Mouse (Mus musculus) WW6 (cell line): Measurements from ENCODE around the gene Pnmt.
"Not testable (repeated sequence)": the region's sequence is repeated elsewhere in the genome, so short reads cannot be mapped to it uniquely, and the experiment has no call there.

Experiments
- DNase-seq: peaks from one replicate; pipeline ENCODE4 v3.0.0-alpha.2; 2013; ENCODE audit warnings: low read depth, low spot score

Gene Pnmt

GRCm38 (mm10) chr11:98357396-98358160, 28.7 kb upstream of the Pnmt start:
- DNase-seq = no peak

- peak; percentile 81 for DNase-seq
Measured at GRCm38 (mm10) chr11:98358161-98359083, 27.8 kb upstream of the Pnmt start, which contains the start of gene Stard3. Stard3 (plus strand) TSS chr11:98358368.

- DNase-seq = no peak
Measured at GRCm38 (mm10) chr11:98360866-98361521, 25.3 kb upstream of the Pnmt start.

- DNase-seq = no peak
Measured at GRCm38 (mm10) chr11:98363817-98364216, 22.4 kb upstream of the Pnmt start.

GRCm38 (mm10) chr11:98364410-98364809, 21.8 kb upstream of the Pnmt start:
- DNase-seq = no peak

GRCm38 (mm10) chr11:98366290-98366689, 20.0 kb upstream of the Pnmt start:
- DNase-seq = no peak

- no peak for DNase-seq
Measured at GRCm38 (mm10) chr11:98367171-98367862, 18.9 kb upstream of the Pnmt start.

- no peak for DNase-seq
Measured at GRCm38 (mm10) chr11:98367863-98368186, 18.4 kb upstream of the Pnmt start.

GRCm38 (mm10) chr11:98369337-98369736, 16.9 kb upstream of the Pnmt start:
- DNase-seq = no peak

- no peak for DNase-seq
Measured at GRCm38 (mm10) chr11:98370588-98370987, 15.7 kb upstream of the Pnmt start.

- DNase-seq = no peak
Measured at GRCm38 (mm10) chr11:98371556-98372240, 14.6 kb upstream of the Pnmt start.

- DNase-seq = no peak
Measured at GRCm38 (mm10) chr11:98372406-98372805, 13.8 kb upstream of the Pnmt start.

- DNase-seq = no peak
Measured at GRCm38 (mm10) chr11:98373244-98373643, 13.0 kb upstream of the Pnmt start.

GRCm38 (mm10) chr11:98374266-98374665, 12.0 kb upstream of the Pnmt start:
- DNase-seq = no peak

GRCm38 (mm10) chr11:98376756-98377155, 9.5 kb upstream of the Pnmt start:
- DNase-seq = no peak

- DNase-seq = no peak
Measured at GRCm38 (mm10) chr11:98377787-98378186, 8.5 kb upstream of the Pnmt start.

GRCm38 (mm10) chr11:98379379-98379778, 6.9 kb upstream of the Pnmt start:
- DNase-seq = no peak

GRCm38 (mm10) chr11:98380106-98380505, 6.1 kb upstream of the Pnmt start:
- DNase-seq = no peak

- DNase-seq = no peak
Measured at GRCm38 (mm10) chr11:98381651-98382050, 4.6 kb upstream of the Pnmt start.

GRCm38 (mm10) chr11:98382405-98382804, 3.8 kb upstream of the Pnmt start:
- not testable (repeated sequence) for DNase-seq
